Mouse (Mus musculus): ENCODE results near the gene Notch3.
A peak's percentile ranks its signal among the peaks of the same experiment; 100 is the strongest.
"Not testable (repeated sequence)": the region's sequence is repeated elsewhere in the genome, so short reads cannot be mapped to it uniquely, and the experiment has no call there.

Gene Notch3

GRCm38 (mm10) chr17:32166687-32167086, at the start of gene Notch3:
Notch3 (minus strand) TSS chr17:32166852.
- DNase-seq = no peak

- not testable (repeated sequence) for DNase-seq
These were observed 48.9 kb upstream of the Notch3 start for GRCm38 (mm10) chr17:32215587-32215986.

GRCm38 (mm10) chr17:32211554-32211953, 44.9 kb upstream of the Notch3 start:
- not testable (repeated sequence) for DNase-seq

GRCm38 (mm10) chr17:32209752-32210151, 43.1 kb upstream of the Notch3 start:
- peak; percentile 67 for DNase-seq

GRCm38 (mm10) chr17:32209144-32209543, 42.5 kb upstream of the Notch3 start:
- DNase-seq = no peak

GRCm38 (mm10) chr17:32207586-32208245, 41.1 kb upstream of the Notch3 start:
- DNase-seq = no peak

- no peak for DNase-seq
These were observed 38.7 kb upstream of the Notch3 start for GRCm38 (mm10) chr17:32205345-32205744.

GRCm38 (mm10) chr17:32202972-32203371, 36.3 kb upstream of the Notch3 start:
- DNase-seq = no peak

- DNase-seq = no peak
These were observed 34.4 kb upstream of the Notch3 start for GRCm38 (mm10) chr17:32201086-32201485.

GRCm38 (mm10) chr17:32199796-32200195, 33.1 kb upstream of the Notch3 start:
- DNase-seq = no peak

- no peak for DNase-seq
These were observed 30.5 kb upstream of the Notch3 start for GRCm38 (mm10) chr17:32197156-32197555.

GRCm38 (mm10) chr17:32195725-32196124, 29.1 kb upstream of the Notch3 start:
- no peak for DNase-seq

GRCm38 (mm10) chr17:32193010-32193409, 26.4 kb upstream of the Notch3 start:
- no peak for DNase-seq

GRCm38 (mm10) chr17:32189850-32190249, 23.2 kb upstream of the Notch3 start:
- DNase-seq = no peak

GRCm38 (mm10) chr17:32188863-32189636, 22.4 kb upstream of the Notch3 start, which contains the start of gene Ephx3:
Ephx3 (minus strand) TSS chr17:32189549.
- DNase-seq = no peak

GRCm38 (mm10) chr17:32183017-32183416, 16.4 kb upstream of the Notch3 start:
- no peak for DNase-seq

GRCm38 (mm10) chr17:32179621-32180491, 13.2 kb upstream of the Notch3 start:
- no peak for DNase-seq

GRCm38 (mm10) chr17:32176919-32177318, 10.3 kb upstream of the Notch3 start:
- no peak for DNase-seq

GRCm38 (mm10) chr17:32173166-32173565, 6.5 kb upstream of the Notch3 start:
- no peak for DNase-seq

GRCm38 (mm10) chr17:32172485-32172884, 5.8 kb upstream of the Notch3 start:
- DNase-seq = no peak

GRCm38 (mm10) chr17:32169518-32170225, 3.0 kb upstream of the Notch3 start:
- DNase-seq = no peak

GRCm38 (mm10) chr17:32165803-32166595, 653 bp downstream of the Notch3 start:
- no peak for DNase-seq

Measured in cerebellum, adult 9-10 months (tissue).